Mouse (Mus musculus) naive thymus-derived CD4-positive, alpha-beta T cell, adult 2 months (primary cell): Measurements from ENCODE around the gene Gnat1.

Experiments used
- DNase-seq: peaks from one replicate; pipeline ENCODE4 v3.0.0-alpha.2; 2011; ENCODE audit warnings: low read depth

Gene Gnat1

DNA sequence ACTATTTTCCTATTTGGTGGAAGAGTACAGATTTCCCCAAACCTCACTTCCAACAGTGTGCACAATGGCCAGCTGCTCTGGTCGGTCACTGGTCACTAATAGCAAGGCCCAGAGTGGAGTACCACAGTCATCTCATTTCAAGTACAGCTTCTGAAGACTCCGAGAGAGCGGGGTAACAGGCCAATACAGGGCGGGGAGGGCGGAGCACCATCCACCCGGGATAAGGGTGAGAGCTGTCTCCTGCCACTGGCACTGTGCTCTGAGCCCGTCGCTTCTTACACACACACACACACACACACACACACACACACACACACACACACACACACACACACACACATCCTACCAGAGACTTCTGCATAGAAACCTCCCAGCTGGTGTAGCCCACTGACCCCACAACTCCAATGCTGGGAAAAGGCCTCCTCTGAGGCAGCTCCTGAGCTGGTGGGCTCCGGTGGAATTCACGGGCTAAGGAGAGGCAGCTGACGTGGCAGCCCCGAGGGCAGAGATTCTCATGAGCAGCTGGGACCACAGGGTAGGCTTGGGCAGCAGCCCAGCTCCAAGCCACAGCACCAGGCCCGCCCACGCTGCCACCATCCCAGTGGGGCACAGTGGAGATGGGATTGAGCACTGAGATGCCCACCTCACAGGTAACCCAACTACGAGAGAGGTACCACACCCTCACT lies 53.2 kb downstream of the Gnat1 start:
- no peak for DNase-seq

DNA sequence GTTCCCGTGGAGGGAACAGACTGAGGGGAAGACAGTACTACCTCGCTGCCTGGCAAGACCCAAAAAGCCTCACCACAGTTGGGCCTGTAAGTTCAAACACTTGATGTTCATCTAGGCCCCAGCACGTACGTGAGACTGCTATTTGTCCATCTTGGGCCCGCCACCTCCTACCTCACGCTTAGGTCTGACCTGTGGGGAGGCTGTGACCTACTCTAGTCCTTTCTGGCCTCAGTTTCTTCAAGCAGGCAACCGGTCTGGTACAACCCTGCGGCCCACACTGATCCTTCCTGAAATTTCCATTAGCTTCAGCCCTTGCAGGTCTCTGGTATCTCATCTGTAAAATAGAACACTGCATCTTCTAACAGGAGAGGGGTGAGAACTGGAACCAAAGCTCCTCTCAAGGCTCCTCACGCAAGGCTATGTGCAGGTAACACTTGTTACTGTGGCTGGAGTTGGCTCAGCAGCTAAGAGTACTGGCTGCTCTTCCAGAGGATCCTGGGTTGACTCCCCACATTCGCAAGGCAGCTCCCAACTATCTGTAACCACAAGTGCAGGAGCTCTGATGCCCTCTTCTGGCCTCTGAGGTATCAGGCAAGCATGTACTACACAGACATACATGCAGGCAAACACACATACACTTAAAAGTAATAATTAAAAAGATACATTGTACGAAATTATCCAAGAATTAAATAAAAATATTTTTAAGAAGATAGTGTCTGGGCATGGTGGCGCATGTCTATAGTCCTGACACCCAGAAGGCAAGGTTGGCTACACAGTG lies 54.0 kb downstream of the Gnat1 start:
- DNase-seq, result no peak

GRCm38 (mm10) chr9:107624951-107625350 lies 54.6 kb downstream of the Gnat1 start:
- no peak for DNase-seq

DNA sequence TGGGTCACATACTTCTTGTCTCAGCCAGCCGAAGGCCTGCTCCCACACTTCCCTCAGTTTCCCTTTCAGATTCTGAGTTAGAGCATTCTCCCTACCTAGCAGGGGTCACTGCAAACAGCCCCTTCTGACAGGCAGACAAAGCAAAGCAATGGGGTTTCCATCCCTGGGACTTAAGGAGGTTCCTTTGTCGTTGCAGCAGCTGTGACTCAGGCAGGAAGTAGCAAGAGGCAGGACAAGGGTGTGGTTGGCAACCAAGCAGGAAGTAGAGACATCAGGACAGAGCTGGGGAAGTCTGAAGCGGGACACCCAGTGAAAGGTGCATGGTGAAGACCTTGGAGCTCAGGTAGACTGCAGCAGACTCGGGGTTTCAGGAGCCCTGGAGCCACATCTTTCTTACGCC lies 55.0 kb downstream of the Gnat1 start:
- DNase-seq, result peak; percentile 76
